Mouse (Mus musculus) erythroblast, embryonic 14.5 days (primary cell): ENCODE results near the gene Clec2g.

Experiments used
- GATA1 ChIP-seq: IDR thresholded peaks from 2 replicates; pipeline ENCODE4 v1.6.1; 2012; ENCODE audit warnings: low read length, inconsistent platforms, mixed read lengths
- TAL1 ChIP-seq: IDR thresholded peaks from 3 replicates; pipeline ENCODE4 v1.6.1; 2012; ENCODE audit warnings: low read length, inconsistent platforms, mixed read lengths

DNA sequence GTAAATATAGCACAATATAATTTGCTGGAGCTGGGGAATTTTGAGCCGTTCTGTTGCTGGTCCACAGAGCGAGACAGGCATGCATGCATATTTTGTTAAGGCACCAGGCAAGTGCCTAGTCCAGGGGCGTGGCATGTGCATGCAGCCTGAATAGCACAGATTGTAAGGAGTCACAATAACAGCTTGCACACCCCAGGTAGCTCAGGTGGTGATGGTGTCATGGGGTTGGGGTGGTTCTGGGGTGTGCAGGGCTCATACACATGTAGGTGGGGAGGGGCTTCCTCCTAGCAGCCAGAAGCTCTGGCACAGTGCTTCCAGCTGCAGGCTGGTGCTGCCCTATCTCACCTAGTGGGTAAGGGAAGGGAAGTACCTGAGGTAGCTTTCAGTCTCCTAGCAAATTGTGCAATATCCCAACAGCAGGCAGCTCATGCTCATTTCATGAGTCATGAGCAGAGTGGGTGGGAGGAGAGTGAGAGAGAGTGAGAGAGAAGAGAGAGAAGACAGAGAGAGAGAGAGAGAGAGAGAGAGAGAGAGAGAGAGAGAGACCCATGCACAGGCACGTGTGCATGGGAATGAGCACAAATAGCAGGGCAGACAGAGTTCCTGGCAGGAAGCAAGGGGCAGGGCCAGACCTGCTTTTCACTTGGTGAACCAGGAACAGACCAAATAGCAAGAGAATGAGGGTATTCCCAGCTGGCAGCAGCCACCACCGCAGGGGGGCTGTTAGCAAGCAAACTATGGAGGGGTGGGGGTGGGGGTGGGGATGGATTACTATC is 7.7 kb downstream of the Clec2g start:
- TF ChIP-seq TAL1 (no peak), GATA1 (no peak)
